Mouse (Mus musculus): ENCODE results near the gene Taok3. TPM values are rescaled to one million over a fixed set of nuclear protein-coding genes. Genes with fewer than 3 reads are reported as not detected.
A peak's percentile ranks its signal among the peaks of the same experiment; 100 is the strongest.

Taok3 gene
- polyA plus RNA-seq, 1 experiment from 2014 or later: 40.4 TPM

DNA sequence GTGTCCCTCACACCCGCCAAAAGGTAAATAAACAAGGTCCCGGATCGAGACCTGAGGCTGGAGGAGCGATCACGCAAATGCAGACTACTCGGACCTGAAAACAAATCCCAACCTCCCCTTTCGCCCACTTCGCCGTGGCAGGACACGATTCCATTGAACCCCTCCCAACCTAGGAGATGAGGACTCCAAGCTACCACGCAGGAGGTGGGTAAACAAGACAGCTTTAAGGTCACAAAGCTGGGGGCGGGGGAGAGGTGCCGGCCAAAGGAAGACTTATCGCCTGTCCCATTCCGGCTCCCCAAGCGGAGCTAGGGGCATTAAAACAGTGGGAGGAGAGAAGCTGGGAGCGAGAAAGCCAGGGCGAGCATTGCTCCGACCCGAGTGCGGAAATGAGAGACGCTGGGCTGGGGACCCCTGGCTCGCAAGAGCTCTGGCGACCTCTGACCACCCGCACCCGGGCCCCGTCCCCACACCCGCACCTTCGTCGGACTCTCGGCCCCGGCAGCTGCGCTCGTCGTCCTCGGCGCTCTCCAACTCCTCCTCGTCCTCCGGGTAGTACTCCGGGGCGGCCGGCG lies 4.6 kb upstream of the Taok3 start:
- H3K4me2 ChIP-seq (replicated peaks; ENCODE audit: low read depth): peak overlapping the region; percentile 88
- peak overlapping the region; percentile 89 for H3K27ac ChIP-seq (ENCODE audit: low read depth, low read length)
- peak; percentile 2; the same call in 1 of the 2 replicates for ATAC-seq
- no peaks in the 10 kb centered on the region for H3K27me3 ChIP-seq (replicated peaks; ENCODE audit: control insufficient read depth, insufficient read depth, low read length)
- no peaks in the 10 kb centered on the region for H3K9me3 ChIP-seq (ENCODE audit: control insufficient read depth)
- no peaks in the 10 kb centered on the region for H3K4me1 ChIP-seq (replicated peaks; ENCODE audit: control insufficient read depth, insufficient read depth, low read length)
- peak overlapping the region; percentile 95 for H3K9ac ChIP-seq (ENCODE audit: low read depth, low read length)
- peaks cover 27% of the 10 kb centered on the region for H3K36me3 ChIP-seq (ENCODE audit: control insufficient read depth, insufficient read depth)
- WGBS: under 1% methylated on average over 43 of the region's 43 CpGs
- peak overlapping the region; percentile 85 for H3K4me3 ChIP-seq (ENCODE audit: low read depth, low read length)
- TF ChIP-seq CTCF (IDR thresholded peaks at IDR 0.05; ENCODE audit: low read depth): no peak

DNA sequence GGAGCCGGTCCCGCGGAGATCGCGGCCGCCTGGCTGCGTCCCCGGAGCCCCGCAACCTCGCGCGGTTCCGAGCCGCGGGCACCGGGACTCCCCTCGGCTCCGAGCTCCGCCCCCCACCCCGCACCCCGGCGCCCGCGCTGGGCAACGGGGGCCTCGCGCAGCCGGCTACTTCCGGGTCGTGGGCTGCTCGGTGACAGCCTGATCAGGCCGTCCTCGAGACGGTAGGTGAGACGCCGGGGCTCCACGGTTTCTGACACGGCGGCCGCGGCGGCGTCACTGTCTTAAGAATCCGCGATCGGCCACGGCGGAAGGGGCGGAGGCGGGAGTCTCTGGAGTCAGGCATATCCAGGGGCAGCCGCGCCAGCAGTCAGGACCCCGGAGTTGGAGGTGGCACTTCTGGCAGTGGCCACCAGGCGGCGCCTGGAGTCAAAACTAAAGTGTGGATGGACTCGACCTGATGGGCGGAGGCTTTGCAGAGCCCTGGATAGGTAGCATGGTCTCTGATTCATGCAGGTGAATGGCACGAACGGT lies 4.0 kb upstream of the Taok3 start, which contains the start of gene Suds3:
Gene Suds3 (minus strand): TSS at position 278 of the 531 bp plus-strand sequence.
- H3K4me3 ChIP-seq (ENCODE audit: low read depth, low read length): peak within 1 kb of the TSS; percentile 85
- peak within 1 kb of the TSS; percentile 88 for H3K4me2 ChIP-seq (replicated peaks; ENCODE audit: low read depth)
- peak within 1 kb of the TSS; percentile 95 for H3K9ac ChIP-seq (ENCODE audit: low read depth, low read length)
- H3K27ac ChIP-seq (ENCODE audit: low read depth, low read length): peak within 1 kb of the TSS; percentile 89
- H3K9me3 ChIP-seq (ENCODE audit: control insufficient read depth): no peaks in the 10 kb centered on the region
- under 1% methylated on average over 58 of the region's 59 CpGs for WGBS
- no peaks in the 10 kb centered on the region for H3K27me3 ChIP-seq (replicated peaks; ENCODE audit: control insufficient read depth, insufficient read depth, low read length)
- peaks cover 22% of the 10 kb centered on the region for H3K36me3 ChIP-seq (ENCODE audit: control insufficient read depth, insufficient read depth)
- TF ChIP-seq CTCF (IDR thresholded peaks at IDR 0.05; ENCODE audit: low read depth): peak; percentile 96
- peak; percentile 71 for ATAC-seq
- H3K4me1 ChIP-seq (replicated peaks; ENCODE audit: control insufficient read depth, insufficient read depth, low read length): no peaks in the 10 kb centered on the region

DNA sequence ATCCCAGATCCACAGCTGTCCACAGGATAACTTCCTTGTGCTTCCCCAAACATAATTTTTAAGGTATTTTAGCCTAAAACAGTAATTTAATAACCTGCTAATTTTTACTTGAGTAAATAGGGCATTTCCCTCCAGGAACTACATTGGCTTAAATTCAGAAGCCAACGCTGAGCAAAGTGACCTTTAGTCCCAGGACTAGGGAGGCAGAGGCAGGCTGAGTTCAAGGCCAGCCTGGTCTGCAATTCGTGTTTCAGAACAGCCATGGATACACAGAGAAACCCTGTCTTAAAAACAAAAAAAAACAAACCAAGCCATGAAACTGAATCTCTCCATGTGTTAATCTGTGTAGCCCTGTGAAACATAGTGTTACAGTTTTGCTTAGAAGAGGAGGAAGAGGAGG lies 3.3 kb upstream of the Taok3 start:
- Histone ChIP-seq H3K27me3 (replicated peaks; ENCODE audit: control insufficient read depth, insufficient read depth, low read length) (no peaks in the 10 kb centered on the region), H3K4me1 (replicated peaks; ENCODE audit: control insufficient read depth, insufficient read depth, low read length) (no peaks in the 10 kb centered on the region; the same call in 1 of the 2 replicates), H3K4me2 (replicated peaks; ENCODE audit: low read depth) (no peak overlapping the region; the same call in 1 of the 2 replicates), H3K36me3 (ENCODE audit: control insufficient read depth, insufficient read depth) (peaks cover 16% of the 10 kb centered on the region), H3K4me3 (ENCODE audit: low read depth, low read length) (no peak overlapping the region), H3K9ac (ENCODE audit: low read depth, low read length) (no peak overlapping the region), H3K9me3 (ENCODE audit: control insufficient read depth) (no peaks in the 10 kb centered on the region), H3K27ac (ENCODE audit: low read depth, low read length) (no peak overlapping the region)
- WGBS: 25% methylated on average over 2 of the region's 2 CpGs
- no peak for ATAC-seq
- no peak for TF ChIP-seq CTCF (IDR thresholded peaks at IDR 0.05; ENCODE audit: low read depth)

DNA sequence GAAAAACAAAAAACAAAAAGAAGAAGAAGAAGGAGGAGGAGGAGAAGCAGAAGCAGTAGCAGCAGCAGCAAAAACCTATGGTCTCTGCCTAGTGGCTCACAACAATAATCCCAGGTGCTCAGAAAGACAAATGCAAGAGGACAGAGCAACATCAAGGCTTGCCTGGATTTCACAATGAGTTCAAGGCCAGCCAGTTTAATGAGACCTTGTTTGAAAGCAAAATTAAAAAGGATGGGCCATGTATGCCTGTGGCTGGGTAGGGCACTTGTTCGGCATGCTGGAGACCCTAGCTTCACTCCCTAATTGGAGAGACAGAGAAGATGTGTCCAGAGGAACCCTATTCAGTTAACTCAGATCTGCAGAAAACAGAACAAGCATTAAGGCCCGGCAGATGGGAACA lies 2.7 kb upstream of the Taok3 start:
- ATAC-seq: no peak
- Histone ChIP-seq H3K4me2 (replicated peaks; ENCODE audit: low read depth) (no peak overlapping the region), H3K9ac (ENCODE audit: low read depth, low read length) (no peak overlapping the region), H3K27me3 (replicated peaks; ENCODE audit: control insufficient read depth, insufficient read depth, low read length) (no peaks in the 10 kb centered on the region), H3K36me3 (ENCODE audit: control insufficient read depth, insufficient read depth) (peaks cover 10% of the 10 kb centered on the region), H3K27ac (ENCODE audit: low read depth, low read length) (no peak overlapping the region), H3K4me3 (ENCODE audit: low read depth, low read length) (no peak overlapping the region), H3K4me1 (replicated peaks; ENCODE audit: control insufficient read depth, insufficient read depth, low read length) (no peaks in the 10 kb centered on the region; the same call in 1 of the 2 replicates), H3K9me3 (ENCODE audit: control insufficient read depth) (no peaks in the 10 kb centered on the region)
- no peak for TF ChIP-seq CTCF (IDR thresholded peaks at IDR 0.05; ENCODE audit: low read depth)
- WGBS: 86% methylated on average over 2 of the region's 2 CpGs

DNA sequence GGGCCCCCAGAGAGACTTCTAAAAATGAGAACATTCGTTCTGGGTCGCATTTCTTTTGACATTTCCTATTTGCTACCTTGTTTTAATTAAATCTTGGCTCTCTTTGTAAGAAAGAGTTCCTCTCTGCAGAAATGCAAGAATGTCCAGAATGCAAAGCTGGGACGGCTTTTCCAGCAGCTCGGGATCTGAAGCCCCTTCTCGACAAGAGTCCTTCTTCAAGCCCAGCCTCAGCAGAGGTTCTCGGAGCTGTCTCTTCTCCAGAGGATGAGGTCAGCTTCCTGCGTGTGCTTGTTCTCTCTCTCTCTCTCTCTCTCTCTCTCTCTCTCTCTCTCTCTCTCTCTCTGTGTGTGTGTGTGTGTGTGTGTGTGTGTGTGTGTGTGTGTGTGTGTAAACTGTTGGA lies 2.2 kb upstream of the Taok3 start:
- Histone ChIP-seq H3K4me2 (replicated peaks; ENCODE audit: low read depth) (no peak overlapping the region), H3K36me3 (ENCODE audit: control insufficient read depth, insufficient read depth) (peaks cover 5% of the 10 kb centered on the region), H3K9ac (ENCODE audit: low read depth, low read length) (no peak overlapping the region), H3K4me3 (ENCODE audit: low read depth, low read length) (no peak overlapping the region), H3K4me1 (replicated peaks; ENCODE audit: control insufficient read depth, insufficient read depth, low read length) (no peaks in the 10 kb centered on the region; the same call in 1 of the 2 replicates), H3K27ac (ENCODE audit: low read depth, low read length) (no peak overlapping the region), H3K27me3 (replicated peaks; ENCODE audit: control insufficient read depth, insufficient read depth, low read length) (no peaks in the 10 kb centered on the region), H3K9me3 (ENCODE audit: control insufficient read depth) (no peaks in the 10 kb centered on the region)
- 66% methylated on average over 7 of the region's 7 CpGs for WGBS
- no peak for TF ChIP-seq CTCF (IDR thresholded peaks at IDR 0.05; ENCODE audit: low read depth)
- no peak for ATAC-seq

DNA sequence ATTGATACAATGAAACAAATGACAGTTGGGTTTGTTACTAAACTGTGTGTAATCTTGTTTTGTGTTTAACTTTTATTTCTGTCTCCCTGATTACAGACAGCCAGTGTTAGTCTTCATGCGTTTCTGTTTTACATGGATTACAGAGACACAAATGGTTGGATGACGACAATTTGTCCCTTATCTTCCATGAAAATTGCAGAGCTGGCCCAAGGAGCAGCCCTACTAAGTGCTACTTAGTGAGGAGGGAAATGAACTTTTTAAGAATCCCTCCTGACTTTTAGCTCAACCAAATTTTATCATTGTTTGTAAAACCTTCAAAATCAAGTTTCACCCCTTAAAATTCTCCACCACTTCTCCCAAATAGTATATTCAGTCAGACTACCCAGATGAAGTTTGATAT lies 1.7 kb upstream of the Taok3 start:
- Histone ChIP-seq H3K9me3 (ENCODE audit: control insufficient read depth) (no peaks in the 10 kb centered on the region), H3K27ac (ENCODE audit: low read depth, low read length) (peak overlapping the region; percentile 95; the same call in 1 of the 2 replicates), H3K4me3 (ENCODE audit: low read depth, low read length) (no peak overlapping the region), H3K9ac (ENCODE audit: low read depth, low read length) (no peak overlapping the region), H3K36me3 (ENCODE audit: control insufficient read depth, insufficient read depth) (0 out of 2 replicates have a peak, but pooled peaks cover 1% of the 10 kb centered on the region), H3K4me2 (replicated peaks; ENCODE audit: low read depth) (no peak overlapping the region), H3K4me1 (replicated peaks; ENCODE audit: control insufficient read depth, insufficient read depth, low read length) (no peaks in the 10 kb centered on the region; the same call in 1 of the 2 replicates), H3K27me3 (replicated peaks; ENCODE audit: control insufficient read depth, insufficient read depth, low read length) (no peaks in the 10 kb centered on the region)
- no peak for ATAC-seq
- TF ChIP-seq CTCF (IDR thresholded peaks at IDR 0.05; ENCODE audit: low read depth): no peak
- WGBS: 56% methylated on average over 2 of the region's 2 CpGs
